Mouse (Mus musculus): ENCODE measurements around the gene C77080.

The C77080 gene

GRCm38 (mm10) chr4:129261196-129261595 is at the start of gene C77080:
Gene C77080 (minus strand): TSS chr4:129261404.
- no peak for DNase-seq (ENCODE audit: low spot score in 2 of 2)

- no peak for DNase-seq (ENCODE audit: low spot score in 2 of 2)
Measured at GRCm38 (mm10) chr4:129307936-129308335, 46.7 kb upstream of the C77080 start.

DNA sequence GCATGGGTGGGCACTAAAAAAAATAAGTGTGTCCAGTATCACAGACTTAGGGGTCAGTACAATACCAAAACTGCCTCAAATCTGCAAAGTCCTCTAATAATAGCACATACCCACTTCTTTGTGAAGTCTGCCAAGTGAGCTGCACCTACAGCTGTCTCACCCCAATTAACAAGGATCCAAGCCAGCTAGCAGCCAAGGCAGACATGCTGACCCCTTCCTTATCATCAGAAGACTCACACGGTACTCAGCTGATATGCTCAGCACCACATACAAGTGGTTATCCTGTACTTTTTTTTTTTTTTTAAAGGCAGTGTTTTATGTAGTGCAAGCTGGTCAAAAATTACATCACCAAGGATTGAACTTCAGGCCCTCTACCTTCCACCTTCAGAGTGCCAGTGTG is 43.1 kb upstream of the C77080 start:
- DNase-seq (ENCODE audit: low spot score in 2 of 2): no peak

DNA sequence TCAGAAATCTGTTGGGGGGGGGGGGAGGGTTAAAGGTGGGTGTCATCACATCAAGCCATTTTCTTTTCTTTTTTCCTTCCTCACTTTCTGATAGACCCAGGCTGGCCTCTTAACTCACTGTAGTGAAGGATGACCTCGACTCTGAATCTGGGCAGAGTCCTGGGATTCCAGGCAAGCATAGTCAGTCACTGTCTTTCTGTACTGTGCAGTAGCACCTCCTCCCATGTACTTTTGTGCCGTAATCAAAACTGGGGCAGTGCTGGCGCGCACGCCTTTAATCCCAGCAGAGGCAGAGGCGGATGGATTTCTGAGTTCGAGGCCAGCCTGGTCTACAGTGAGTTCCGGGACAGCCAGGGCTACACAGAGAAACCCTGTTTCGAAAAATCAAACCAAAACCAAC is 42.6 kb upstream of the C77080 start:
- DNase-seq (ENCODE audit: low spot score in 2 of 2): no peak

GRCm38 (mm10) chr4:129303401-129303800 is 42.2 kb upstream of the C77080 start:
- no peak for DNase-seq (ENCODE audit: low spot score in 2 of 2)

- no peak for DNase-seq (ENCODE audit: low spot score in 2 of 2)
Measured at GRCm38 (mm10) chr4:129299121-129299520, 37.9 kb upstream of the C77080 start.

- DNase-seq (ENCODE audit: low spot score in 2 of 2): no peak
Measured at GRCm38 (mm10) chr4:129297724-129298123, 36.5 kb upstream of the C77080 start.

GRCm38 (mm10) chr4:129296066-129296465 is 34.9 kb upstream of the C77080 start:
- no peak for DNase-seq (ENCODE audit: low spot score in 2 of 2)

- no peak for DNase-seq (ENCODE audit: low spot score in 2 of 2)
Measured at GRCm38 (mm10) chr4:129295188-129295587, 34.0 kb upstream of the C77080 start.

- no peak for DNase-seq (ENCODE audit: low spot score in 2 of 2)
Measured at GRCm38 (mm10) chr4:129293702-129294101, 32.5 kb upstream of the C77080 start.

DNA sequence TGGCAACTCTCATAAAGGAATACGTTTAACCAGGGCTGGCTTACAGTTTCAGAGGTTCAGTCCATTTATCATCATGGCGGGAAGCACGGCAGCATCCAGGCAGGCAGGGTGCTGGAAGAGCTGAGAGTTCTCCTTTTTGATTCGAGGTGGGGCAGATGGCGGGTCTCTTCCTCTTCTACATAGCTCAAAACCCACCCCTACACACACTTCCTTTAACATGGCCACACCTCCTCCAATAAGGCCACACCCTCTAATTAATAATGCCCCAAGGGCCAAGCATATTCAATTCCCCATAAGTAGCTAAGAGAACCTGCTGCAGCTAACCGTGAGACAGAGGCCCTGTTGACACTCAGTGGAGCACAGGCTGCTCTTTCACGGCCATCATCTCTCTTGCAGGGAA is 31.6 kb upstream of the C77080 start:
- DNase-seq (ENCODE audit: low spot score in 2 of 2): no peak

- DNase-seq (ENCODE audit: low spot score in 2 of 2): no peak
Measured at GRCm38 (mm10) chr4:129289671-129290070, 28.5 kb upstream of the C77080 start.

DNA sequence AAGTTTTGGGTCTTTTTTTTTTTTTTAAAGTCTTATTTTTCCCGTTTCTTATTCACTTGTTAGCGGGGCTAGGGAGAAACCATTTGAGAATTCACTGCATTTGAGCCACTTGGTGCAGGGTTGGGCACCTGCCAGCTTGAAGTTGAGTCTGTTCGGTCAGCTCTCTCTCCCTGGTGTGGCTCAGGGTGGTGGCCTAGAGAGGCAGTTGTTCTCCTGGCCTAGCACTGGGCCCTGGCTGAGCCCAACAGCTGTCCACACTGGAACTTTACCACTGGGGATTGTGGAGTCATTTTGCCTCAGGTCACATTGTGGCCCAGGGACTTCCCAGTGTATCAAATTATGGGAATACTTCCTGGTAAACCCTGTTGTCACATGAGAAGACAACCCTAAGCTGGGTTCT is 26.9 kb upstream of the C77080 start:
- no peak for DNase-seq (ENCODE audit: low spot score in 2 of 2)

DNA sequence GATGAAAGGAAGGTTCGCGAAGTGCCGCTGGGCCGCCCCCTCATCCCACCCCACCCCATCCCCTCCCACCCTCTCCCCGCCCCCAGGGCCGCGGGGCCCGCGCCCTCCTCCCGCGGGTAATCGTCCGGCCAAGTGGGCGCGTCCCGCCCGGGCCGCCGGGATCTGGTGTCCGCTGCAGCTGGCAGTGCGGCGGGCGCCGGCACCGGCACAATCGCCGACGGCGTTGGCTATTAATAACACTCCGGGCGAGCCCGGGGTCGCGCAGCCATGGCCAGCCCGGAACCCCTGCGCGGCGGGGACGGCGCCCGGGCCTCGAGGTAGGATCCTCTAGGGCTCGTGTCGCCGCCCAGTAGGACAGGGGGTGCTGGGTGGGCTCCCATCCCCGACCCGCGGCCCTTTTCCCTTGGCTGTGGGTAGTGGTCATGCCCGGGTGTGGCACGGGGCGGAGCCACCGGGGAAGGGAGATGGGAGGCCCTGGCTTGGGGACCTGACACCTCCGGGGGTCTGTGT is 26.3 kb upstream of the C77080 start, which contains the start of gene Sync:
Gene Sync, plus strand, starts transcription at position 146 of the 510 bp plus-strand sequence.
- no peak for DNase-seq (ENCODE audit: low spot score in 2 of 2)

DNA sequence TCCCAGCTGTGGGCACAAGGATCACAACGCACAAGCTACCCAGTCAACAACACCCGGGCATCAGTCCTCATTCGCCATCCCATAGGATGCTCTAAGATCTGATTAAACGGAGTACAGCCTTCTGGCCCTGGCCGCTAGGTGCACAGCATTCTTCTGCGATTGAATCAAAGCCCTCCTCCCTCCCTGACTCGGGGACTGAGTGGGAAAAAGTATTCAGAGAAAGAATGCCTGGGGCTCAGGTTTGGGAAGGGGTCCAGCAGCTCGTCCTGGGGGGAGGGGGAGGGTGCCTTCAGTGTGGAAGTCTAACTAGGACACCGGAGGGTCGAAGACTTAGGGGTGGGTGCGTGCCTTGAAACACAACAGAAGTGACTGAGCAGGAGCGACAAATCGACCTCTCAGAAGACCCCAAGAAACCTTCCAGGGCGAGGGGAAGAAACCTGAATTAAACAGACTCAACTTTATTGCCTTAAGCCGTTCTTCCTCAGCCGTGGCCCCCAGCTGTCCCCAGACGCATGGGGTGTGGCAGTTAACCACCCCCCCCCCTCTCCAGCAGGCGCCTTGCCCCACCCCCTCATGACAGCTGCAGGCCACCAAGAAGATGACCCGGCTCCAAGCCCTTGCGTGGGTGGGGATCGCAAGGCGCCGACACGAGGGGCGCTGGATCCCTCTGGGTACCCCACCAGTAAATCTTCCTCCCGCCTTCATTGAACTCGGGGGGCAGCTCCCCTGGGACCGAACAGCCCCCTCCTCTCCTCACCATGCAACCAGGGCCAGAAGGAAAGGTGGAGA is 25.7 kb upstream of the C77080 start:
- no peak for DNase-seq (ENCODE audit: low spot score in 2 of 2)

GRCm38 (mm10) chr4:129286001-129286682 is 24.9 kb upstream of the C77080 start:
- no peak for DNase-seq (ENCODE audit: low spot score in 2 of 2)

GRCm38 (mm10) chr4:129284685-129285084 is 23.5 kb upstream of the C77080 start:
- DNase-seq (ENCODE audit: low spot score in 2 of 2): no peak

DNA sequence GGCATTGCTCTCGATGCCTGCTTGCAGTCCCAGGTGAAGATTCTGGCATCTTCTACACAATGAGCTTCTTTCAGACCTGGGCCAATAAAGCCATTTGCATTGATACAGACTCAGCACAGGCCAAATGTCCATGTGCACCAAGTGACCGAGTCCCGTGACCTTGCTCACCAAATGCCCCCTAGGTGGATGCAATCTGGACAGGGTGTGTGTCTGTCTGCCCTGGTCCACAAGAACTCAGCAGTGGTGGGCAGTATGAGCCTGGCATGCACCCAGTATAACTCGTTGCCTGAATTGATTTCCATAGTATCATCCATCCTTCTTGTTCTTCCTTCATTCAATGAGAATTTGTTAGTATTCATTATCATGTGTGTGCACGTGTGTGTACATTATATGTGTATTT is 22.0 kb upstream of the C77080 start:
- no peak for DNase-seq (ENCODE audit: low spot score in 2 of 2)

GRCm38 (mm10) chr4:129282786-129283185 is 21.6 kb upstream of the C77080 start:
- DNase-seq (ENCODE audit: low spot score in 2 of 2): no peak

GRCm38 (mm10) chr4:129276453-129276865 is 15.3 kb upstream of the C77080 start:
- peak; percentile 85 to 92 for DNase-seq (ENCODE audit: low spot score in 2 of 2)

DNA sequence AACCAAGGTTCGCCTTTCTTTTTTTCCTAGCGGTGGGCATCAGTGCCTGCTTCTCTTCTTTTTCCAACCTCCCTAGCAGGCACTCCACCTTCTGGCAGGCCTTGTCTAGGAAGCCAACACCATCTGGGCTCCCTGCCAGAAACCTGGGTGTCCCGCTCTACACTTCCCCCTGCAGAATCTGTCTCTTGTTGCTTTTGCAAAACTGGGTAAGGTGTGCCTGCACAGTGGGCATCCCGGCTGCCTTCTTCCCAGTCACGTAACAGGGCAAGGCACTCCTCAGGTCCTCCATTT is 11.5 kb upstream of the C77080 start:
- no peak for DNase-seq (ENCODE audit: low spot score in 2 of 2)

DNA sequence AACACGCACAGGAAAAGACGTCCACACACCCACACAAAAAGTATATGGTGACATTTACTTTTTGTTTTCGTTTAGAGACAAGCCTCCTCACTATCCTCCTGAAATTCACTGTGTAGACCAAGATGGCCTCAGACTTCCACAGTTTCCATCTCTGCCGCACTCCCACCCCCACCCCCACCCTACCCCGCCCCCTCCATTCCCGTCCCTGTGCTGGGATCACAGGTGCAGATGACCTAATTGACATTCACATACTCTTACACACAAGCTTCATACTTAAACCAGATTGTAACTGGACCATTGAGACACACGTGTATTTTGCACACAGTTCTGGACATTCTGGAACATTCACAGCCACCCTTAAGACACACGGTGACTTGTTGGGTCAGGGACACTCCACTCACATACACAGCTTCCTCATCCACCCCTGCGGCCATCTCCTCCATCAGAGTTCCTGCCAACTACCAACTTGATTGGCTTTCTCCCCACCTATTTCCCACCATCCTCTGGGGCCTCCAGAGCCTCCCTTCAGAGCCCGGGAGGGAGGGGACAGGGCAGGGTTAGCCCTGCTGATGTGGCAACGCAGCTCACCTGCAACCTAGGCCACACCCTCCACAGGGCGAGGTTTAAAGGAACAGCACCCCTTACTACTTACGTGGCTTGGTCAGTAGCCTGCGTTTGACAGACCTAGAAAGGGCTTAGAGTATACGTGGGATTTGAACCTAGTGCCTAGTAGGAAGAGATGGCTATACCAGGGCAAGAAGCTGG is 11.0 kb upstream of the C77080 start:
- DNase-seq (ENCODE audit: low spot score in 2 of 2): no peak

All from frontal cortex, postnatal 14 days (tissue).